9 mouse cellular contexts compared by ENCODE assay signal in genomic region chr12:108213090-108214041, GRCm38 (mm10). TPM values are rescaled to one million over a fixed set of nuclear protein-coding genes. Genes with fewer than 3 reads are reported as not detected.
DNase-seq lines count a peak whose midpoint lies in the region; ATAC-seq lines count a peak whose summit lies in the region.
"Had no signal": no experiment of that assay in that cellular context is flagged by ENCODE, and none has a peak within 500 bp of the region (broad histone marks: within the 10 kb centered on the region; RNA-seq: fewer than 3 reads in every experiment).

No protein-coding gene starts in this region.

- H3K4me1 ChIP-seq in kidney, embryonic 14.5 days (ENCODE audit: control insufficient read depth, insufficient read depth, low read length), result peaks cover 23% of the 10 kb centered on the region
- H3K4me1 ChIP-seq in embryonic facial prominence, embryonic 15.5 days, result peaks cover 70% of the 10 kb centered on the region
- H3K4me1 ChIP-seq in midbrain, embryonic 14.5 days (ENCODE audit: control insufficient read depth, insufficient read depth, low read length), result peaks cover 39% of the 10 kb centered on the region

- no peaks in the 10 kb centered on the region for H3K9me3 ChIP-seq in kidney, embryonic 14.5 days (ENCODE audit: control insufficient read depth, low read length)
- no peaks in the 10 kb centered on the region for H3K9me3 ChIP-seq in embryonic facial prominence, embryonic 15.5 days (replicated peaks)
- no peaks in the 10 kb centered on the region for H3K9me3 ChIP-seq in midbrain, embryonic 14.5 days (ENCODE audit: control insufficient read depth, low read length)

- H3K36me3 ChIP-seq in kidney, embryonic 14.5 days (ENCODE audit: control insufficient read depth, insufficient read depth, low read length), result no peaks in the 10 kb centered on the region
- no peaks in the 10 kb centered on the region for H3K36me3 ChIP-seq in embryonic facial prominence, embryonic 15.5 days
- H3K36me3 ChIP-seq in midbrain, embryonic 14.5 days (ENCODE audit: control insufficient read depth, insufficient read depth, low read length), result no peaks in the 10 kb centered on the region

- H3K4me3 ChIP-seq in kidney, embryonic 14.5 days (ENCODE audit: low read length), result no peak overlapping the region
- no peak overlapping the region for H3K4me3 ChIP-seq in embryonic facial prominence, embryonic 15.5 days (replicated peaks)
- no peak overlapping the region for H3K4me3 ChIP-seq in midbrain, embryonic 14.5 days (replicated peaks; ENCODE audit: low read depth, low read length)
- H3K4me3 ChIP-seq: layer of hippocampus, adult 2 months had no signal

- H3K27me3 ChIP-seq in kidney, embryonic 14.5 days (ENCODE audit: control insufficient read depth, insufficient read depth, low read length), result no peaks in the 10 kb centered on the region
- no peaks in the 10 kb centered on the region for H3K27me3 ChIP-seq in embryonic facial prominence, embryonic 15.5 days
- H3K27me3 ChIP-seq in midbrain, embryonic 14.5 days (ENCODE audit: control insufficient read depth, insufficient read depth, low read length), result no peaks in the 10 kb centered on the region

- 0 out of 2 replicates have a peak, but pooled peaks have one; percentile 10 for ATAC-seq in kidney, embryonic 14.5 days (ENCODE audit: low FRiP score, low TSS enrichment)
- ATAC-seq in embryonic facial prominence, embryonic 15.5 days (ENCODE audit: insufficient number of reproducible peaks, low FRiP score, low TSS enrichment, low read depth), result no peak
- no peak for ATAC-seq in midbrain, embryonic 14.5 days (ENCODE audit: low FRiP score, low TSS enrichment)

- H3K27ac ChIP-seq in kidney, embryonic 14.5 days (ENCODE audit: low read depth, low read length), result no peak overlapping the region
- H3K27ac ChIP-seq in embryonic facial prominence, embryonic 15.5 days (replicated peaks), result 0 out of 2 replicates have a peak overlapping the region, but pooled peaks have one; percentile 11
- 0 out of 2 replicates have a peak overlapping the region, but pooled peaks have one; percentile 26 for H3K27ac ChIP-seq in midbrain, embryonic 14.5 days (replicated peaks; ENCODE audit: low read depth, low read length)
- H3K27ac ChIP-seq: liver, embryonic 14.5 days had no signal

- DNase-seq in kidney, adult 11 months, result no peak
- peak; percentile 71 for DNase-seq in brain, adult 2 months (ENCODE audit: low read depth, low spot score)
- DNase-seq in midbrain, embryonic 14.5 days, result no peak
- DNase-seq in left cerebral cortex, adult 11 months (ENCODE audit: low spot score), result no peak
- DNase-seq in layer of hippocampus, adult 9-11 months, result no peak

- peak overlapping the region; percentile 32; the same call in 1 of the 2 replicates for H3K9ac ChIP-seq in kidney, embryonic 14.5 days (ENCODE audit: low read depth, low read length)
- H3K9ac ChIP-seq in embryonic facial prominence, embryonic 15.5 days, result no peak overlapping the region
- no peak overlapping the region for H3K9ac ChIP-seq in midbrain, embryonic 14.5 days (replicated peaks; ENCODE audit: low read length)
- H3K9ac ChIP-seq: liver, embryonic 14.5 days had no signal

- no peak overlapping the region; the same call in 1 of the 2 replicates for H3K4me2 ChIP-seq in kidney, embryonic 14.5 days (replicated peaks; ENCODE audit: low read depth, low read length)
- H3K4me2 ChIP-seq in embryonic facial prominence, embryonic 15.5 days (replicated peaks), result no peak overlapping the region
- H3K4me2 ChIP-seq in midbrain, embryonic 14.5 days (ENCODE audit: low read length), result no peak overlapping the region

- whole genome bisulfite sequencing in kidney, embryonic 14.5 days, result 13% methylated on average over 18 of the region's 18 CpGs
- 38% methylated on average over 18 of the region's 18 CpGs for WGBS in embryonic facial prominence, embryonic 15.5 days
- WGBS in midbrain, embryonic 14.5 days, result 55% methylated on average over 18 of the region's 18 CpGs

RNA-seq across cellular contexts. Expression of gene Ccnk, which starts 34.0 kb away (rescaled TPM):
- 6.9 and 8.1 TPM in 2 replicates for polyA plus RNA-seq in kidney, embryonic 14.5 days (2014; fragmentation: Nextera tagmentation; extraction: Ambion mirVana)
- polyA plus RNA-seq in embryonic facial prominence, embryonic 15.5 days (2015; fragmentation: Nextera tagmentation; extraction: Ambion mirVana), result 3.4 and 4.2 TPM in 2 replicates
- 6.0 and 7.4 TPM in 2 replicates for polyA plus RNA-seq in midbrain, embryonic 14.5 days (2014; fragmentation: Nextera tagmentation; extraction: Ambion mirVana)

RNA-seq across cellular contexts. Expression of gene Setd3, which starts 34.3 kb away (rescaled TPM):
- 49.4 and 77.7 TPM in 2 replicates for polyA plus RNA-seq in kidney, embryonic 14.5 days (2014; fragmentation: Nextera tagmentation; extraction: Ambion mirVana)
- 85.5 and 86.0 TPM in 2 replicates for polyA plus RNA-seq in embryonic facial prominence, embryonic 15.5 days (2015; fragmentation: Nextera tagmentation; extraction: Ambion mirVana)
- 75.5 and 93.3 TPM in 2 replicates for polyA plus RNA-seq in midbrain, embryonic 14.5 days (2014; fragmentation: Nextera tagmentation; extraction: Ambion mirVana)
